Mouse (Mus musculus) C2C12 (cell line): ENCODE measurements around the gene Taf12. TPM values are rescaled to one million over a fixed set of nuclear protein-coding genes. Genes with fewer than 3 reads are reported as not detected.

ENCODE experiments used
- H3K27me3 ChIP-seq: one replicate; pipeline ENCODE4 v1.6.1; 2011; ENCODE audit not compliant: control insufficient read depth, insufficient read depth, insufficient read length
- H3K36me3 ChIP-seq: one replicate; pipeline ENCODE4 v1.6.1; 2011; ENCODE audit not compliant: control insufficient read depth, insufficient read depth
- H3K4me3 ChIP-seq: one replicate; pipeline ENCODE4 v1.5.1; 2011; ENCODE audit warnings: mild to moderate bottlenecking, control low read depth; ENCODE audit not compliant: poor library complexity, insufficient read depth, severe bottlenecking
- H3K79me2 ChIP-seq: one replicate; pipeline ENCODE4 v1.6.1; 2011; ENCODE audit not compliant: control insufficient read depth, insufficient read depth
- H3K79me3 ChIP-seq: one replicate; pipeline ENCODE4 v1.6.1; 2011; ENCODE audit warnings: low read depth, control low read depth
- H3ac ChIP-seq: one replicate; pipeline ENCODE3; 2011; ENCODE audit warnings: low read depth; ENCODE audit not compliant: control insufficient read depth, insufficient read length
- CEBPB ChIP-seq: IDR thresholded peaks from one replicate; pipeline ENCODE4 v1.6.1; 2011; ENCODE audit warnings: low read depth, mild to moderate bottlenecking, control low read depth, moderate library complexity
- CTCF ChIP-seq: IDR thresholded peaks from one replicate; pipeline ENCODE4 v1.5.1; 2011; ENCODE audit not compliant: control insufficient read depth, insufficient read depth, insufficient read length
- FOSL1 ChIP-seq: IDR thresholded peaks from one replicate; pipeline ENCODE4 v1.8.0; 2011; ENCODE audit warnings: mild to moderate bottlenecking, low read length; ENCODE audit not compliant: poor library complexity, insufficient read depth, severe bottlenecking
- MAX ChIP-seq: IDR thresholded peaks from one replicate; pipeline ENCODE4 v1.6.1; 2011; ENCODE audit warnings: mild to moderate bottlenecking, control low read depth
- MYOD1 ChIP-seq: IDR thresholded peaks from one replicate; pipeline ENCODE4 v1.6.1; 2011; ENCODE audit warnings: low read depth; ENCODE audit not compliant: control insufficient read depth, insufficient read length
- MYOG ChIP-seq: IDR thresholded peaks from one replicate; pipeline ENCODE4 v1.6.1; 2011; ENCODE audit not compliant: control insufficient read depth, insufficient read length; ENCODE audit errors: extremely low read depth
- USF1 ChIP-seq: IDR thresholded peaks from one replicate; pipeline ENCODE4 v1.6.1; 2011; ENCODE audit warnings: low read depth, mild to moderate bottlenecking, control low read depth, moderate library complexity
- polyA plus RNA-seq: library from polyadenylated mRNA; unstranded; fragments of >200 nt; fragmentation: generic; extraction: Trizol; gene quantifications from one replicate; pipeline ENCODE4 v1.2.1, GENCODE M21; 2012; ENCODE audit warnings: missing spikeins

Taf12 gene
- polyA plus RNA-seq, 1 experiment = 29.7 TPM

DNA sequence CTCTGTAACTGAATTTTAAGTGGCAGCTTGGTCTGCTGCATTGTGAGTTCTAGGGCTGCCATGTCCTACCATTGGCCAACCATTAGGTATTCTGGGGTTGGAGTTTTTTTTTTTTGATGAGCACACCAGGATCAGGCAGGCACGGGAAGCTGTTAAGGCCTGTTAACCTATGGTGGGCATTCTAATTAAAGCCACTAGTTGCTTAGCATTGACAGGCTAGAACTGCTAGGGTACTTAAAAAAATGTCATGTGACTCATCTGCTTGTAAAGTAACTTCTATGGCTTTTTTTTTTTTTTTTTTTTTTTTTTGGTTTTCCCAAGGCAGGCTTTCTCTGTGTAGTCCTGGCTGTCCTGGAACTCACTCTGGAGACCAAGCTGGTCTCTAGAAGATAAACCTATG lies 37.0 kb downstream of the Taf12 start:
- Histone ChIP-seq H3K36me3 (peaks cover 62% of the 10 kb centered on the region), H3ac (peak overlapping the region; percentile 12), H3K27me3 (no peaks in the 10 kb centered on the region), H3K79me3 (peaks cover 21% of the 10 kb centered on the region), H3K4me3 (no peak overlapping the region), H3K79me2 (peaks cover 30% of the 10 kb centered on the region)
- TF ChIP-seq CTCF (no peak), USF1 (peak; percentile 56)

DNA sequence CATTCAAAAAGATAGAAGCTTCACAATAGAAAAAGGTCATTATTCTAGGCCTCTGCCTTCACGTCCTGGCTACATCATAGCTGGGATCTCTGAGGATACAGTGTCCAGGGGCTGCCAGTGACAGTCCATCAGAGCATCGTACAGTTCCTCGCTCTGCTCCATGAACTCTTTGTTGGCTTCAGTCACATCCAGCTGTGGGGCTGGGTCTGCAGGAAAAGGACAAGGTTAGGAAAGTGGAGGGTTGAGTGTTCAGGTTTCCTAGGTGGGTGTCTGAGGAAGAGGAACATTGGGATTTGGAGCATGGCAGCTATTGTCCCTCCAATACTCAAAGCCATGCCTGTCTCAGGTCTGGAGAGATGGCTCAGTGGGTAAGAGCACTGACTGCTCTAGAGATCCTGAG lies 37.6 kb downstream of the Taf12 start:
- H3K36me3 ChIP-seq = peaks cover 68% of the 10 kb centered on the region
- no peak overlapping the region for H3ac ChIP-seq
- H3K27me3 ChIP-seq = no peaks in the 10 kb centered on the region
- H3K79me3 ChIP-seq = peaks cover 21% of the 10 kb centered on the region
- TF ChIP-seq MYOD1 (no peak), CTCF (no peak), FOSL1 (no peak), MAX (no peak), USF1 (no peak), CEBPB (no peak), MYOG (no peak)
- peaks cover 30% of the 10 kb centered on the region for H3K79me2 ChIP-seq
- H3K4me3 ChIP-seq = no peak overlapping the region

- peaks cover 76% of the 10 kb centered on the region for H3K36me3 ChIP-seq
- H3K79me3 ChIP-seq = peaks cover 21% of the 10 kb centered on the region
- TF ChIP-seq FOSL1 (no peak), MYOD1 (no peak)
- no peaks in the 10 kb centered on the region for H3K27me3 ChIP-seq
- H3ac ChIP-seq = no peak overlapping the region
- no peak overlapping the region for H3K4me3 ChIP-seq
- H3K79me2 ChIP-seq = peaks cover 30% of the 10 kb centered on the region
Measured at GRCm38 (mm10) chr4:132312627-132313026, 38.5 kb downstream of the Taf12 start.

DNA sequence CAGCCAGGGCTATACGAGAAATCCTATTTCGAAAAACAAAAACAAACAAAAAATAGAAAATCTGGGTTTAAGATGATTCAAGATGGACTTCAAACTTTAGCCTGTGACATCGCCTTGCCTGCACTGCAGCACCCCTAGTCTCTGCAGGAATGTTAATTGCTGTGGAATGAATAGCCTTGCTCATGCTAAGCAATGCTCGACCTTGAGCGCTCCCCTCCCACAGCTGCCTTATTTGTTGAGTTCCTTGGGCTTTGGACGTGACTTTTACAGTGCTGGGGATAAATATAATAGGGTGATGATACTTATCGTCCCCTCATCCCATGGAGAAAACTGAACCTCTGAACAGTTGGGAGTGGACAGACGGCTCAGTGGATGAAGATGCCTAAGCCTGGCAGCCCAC lies 41.5 kb downstream of the Taf12 start:
- H3K36me3 ChIP-seq = peaks cover 78% of the 10 kb centered on the region

DNA sequence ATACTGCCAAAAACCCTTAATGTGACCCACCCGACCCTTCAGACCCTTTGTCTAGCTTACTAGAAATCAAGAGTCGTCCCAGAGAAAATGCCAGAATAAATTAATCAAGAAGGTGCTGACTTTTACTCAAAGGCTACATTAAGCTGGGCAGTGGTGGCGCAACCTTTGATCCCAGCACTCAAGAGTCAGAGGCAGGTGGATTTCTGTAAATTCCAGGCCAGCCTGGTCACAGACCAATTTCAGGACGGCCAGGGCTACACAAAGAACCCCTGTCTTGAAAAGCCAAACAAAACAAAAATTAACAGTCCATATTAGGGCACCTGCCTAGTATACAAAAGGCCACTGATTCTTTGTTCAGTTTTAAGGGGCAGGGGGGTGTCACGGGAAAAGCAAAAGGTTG lies 52.3 kb downstream of the Taf12 start:
- H3ac ChIP-seq = no peak overlapping the region
- no peaks in the 10 kb centered on the region for H3K27me3 ChIP-seq
- H3K79me3 ChIP-seq = peaks cover 10% of the 10 kb centered on the region
- H3K36me3 ChIP-seq = peaks cover 39% of the 10 kb centered on the region
- no peak for TF ChIP-seq USF1
- no peak for TF ChIP-seq CTCF
- TF ChIP-seq MYOD1 = no peak
- no peak for TF ChIP-seq FOSL1
- no peak for TF ChIP-seq MYOG
- TF ChIP-seq CEBPB = no peak
- TF ChIP-seq MAX = no peak
- no peak overlapping the region for H3K4me3 ChIP-seq
- peaks cover 28% of the 10 kb centered on the region for H3K79me2 ChIP-seq

More for the DNA sequence above, 41.5 kb downstream of the Taf12 start:
- no peaks in the 10 kb centered on the region for H3K79me3 ChIP-seq
- H3ac ChIP-seq = no peak overlapping the region
- no peak overlapping the region for H3K4me3 ChIP-seq
- H3K27me3 ChIP-seq = no peaks in the 10 kb centered on the region
- no peak for TF ChIP-seq FOSL1
- TF ChIP-seq CTCF = no peak
- peaks cover 6% of the 10 kb centered on the region for H3K79me2 ChIP-seq

GRCm38 (mm10) chr4:132328391-132328982 lies 54.3 kb downstream of the Taf12 start:
- TF ChIP-seq CEBPB = no peak
- TF ChIP-seq CTCF = no peak
- TF ChIP-seq FOSL1 = no peak
- TF ChIP-seq USF1 = no peak
- no peak for TF ChIP-seq MYOG
- TF ChIP-seq MYOD1 = no peak
- no peak for TF ChIP-seq MAX

More at GRCm38 (mm10) chr4:132328391-132328982, 54.3 kb downstream of the Taf12 start:
- Histone ChIP-seq H3K4me3 (peak overlapping the region; percentile 59), H3ac (peak overlapping the region; percentile 88), H3K27me3 (no peaks in the 10 kb centered on the region), H3K79me3 (peaks cover 9% of the 10 kb centered on the region), H3K36me3 (peaks cover 45% of the 10 kb centered on the region), H3K79me2 (peaks cover 28% of the 10 kb centered on the region)
